Mouse (Mus musculus) stomach, postnatal 0 days (tissue): ENCODE data around the gene Mtus2. TPM values are rescaled to one million over a fixed set of nuclear protein-coding genes. Genes with fewer than 3 reads are reported as not detected.

Source experiments
- ATAC-seq: fragments of 200-750 bp; cut with Nextera tagmentation; 2 replicates; pipeline ENCODE4 v1.8.0; 2017; ENCODE audit not compliant: low FRiP score, low TSS enrichment
- DNase-seq: peaks from one replicate; pipeline ENCODE4 v3.0.0-alpha.2; 2016; ENCODE audit warnings: low spot score
- H3K27ac ChIP-seq: fragments of 300-500 bp; sonication (generic); replicated peaks from 2 replicates; pipeline ENCODE4 v1.5.1; 2014; ENCODE audit warnings: mild to moderate bottlenecking, control low read depth
- H3K27me3 ChIP-seq: fragments of 300-500 bp; sonication (generic); 2 replicates; pipeline ENCODE4 v1.6.1; 2014; ENCODE audit warnings: low read length; ENCODE audit not compliant: control insufficient read depth, insufficient read depth
- H3K36me3 ChIP-seq: fragments of 300-500 bp; sonication (generic); 2 replicates; pipeline ENCODE4 v1.6.1; 2014; ENCODE audit warnings: low read length, mixed read lengths; ENCODE audit not compliant: control insufficient read depth, insufficient read depth
- H3K4me1 ChIP-seq: fragments of 300-500 bp; sonication (generic); replicated peaks from 2 replicates; pipeline ENCODE4 v1.6.1; 2014; ENCODE audit warnings: antibody characterized with exemption; ENCODE audit not compliant: control insufficient read depth, insufficient read depth
- H3K4me2 ChIP-seq: fragments of 300-500 bp; sonication (generic); replicated peaks from 2 replicates; pipeline ENCODE4 v1.6.1; 2014; ENCODE audit warnings: low read depth, mild to moderate bottlenecking, control low read depth, moderate library complexity
- H3K4me3 ChIP-seq: fragments of 300-500 bp; sonication (generic); 2 replicates; pipeline ENCODE4 v1.5.1; 2014; ENCODE audit warnings: low read depth, low read length, control low read depth
- H3K9ac ChIP-seq: fragments of 300-500 bp; sonication (generic); 2 replicates; pipeline ENCODE4 v1.6.1; 2014; ENCODE audit warnings: mild to moderate bottlenecking, low read length, control low read depth, mixed read lengths
- H3K9me3 ChIP-seq: fragments of 300-500 bp; sonication (generic); 2 replicates; pipeline ENCODE4 v1.6.1; 2016; ENCODE audit warnings: low read length; ENCODE audit not compliant: control insufficient read depth
- CTCF ChIP-seq: IDR thresholded peaks from 2 replicates; pipeline ENCODE4 v1.5.1; 2016; ENCODE audit warnings: antibody characterized with exemption, low read depth, mild to moderate bottlenecking, moderate library complexity
- EP300 ChIP-seq: optimal IDR thresholded peaks from 2 replicates; pipeline ENCODE3; 2016; ENCODE audit warnings: antibody characterized with exemption
- WGBS: fragments of 180-500 bp; shearing (Covaris S2); extraction: QIAGEN DNeasy Blood & Tissue Kit; methylation state at CpG from one replicate; pipeline ENCODE4 v1.1.7; 2014; 5-methylcytosine and 5-hydroxymethylcytosine counted together
- polyA plus RNA-seq: library from polyadenylated mRNA; unstranded; fragments of >200 nt; fragmentation: Nextera tagmentation; extraction: Ambion mirVana; gene quantifications from 2 replicates; pipeline ENCODE4 v1.2.1, GENCODE M21; 2015

Mtus2 gene
- polyA plus RNA-seq, 1 experiment from 2014 or later: 12.3 TPM

DNA sequence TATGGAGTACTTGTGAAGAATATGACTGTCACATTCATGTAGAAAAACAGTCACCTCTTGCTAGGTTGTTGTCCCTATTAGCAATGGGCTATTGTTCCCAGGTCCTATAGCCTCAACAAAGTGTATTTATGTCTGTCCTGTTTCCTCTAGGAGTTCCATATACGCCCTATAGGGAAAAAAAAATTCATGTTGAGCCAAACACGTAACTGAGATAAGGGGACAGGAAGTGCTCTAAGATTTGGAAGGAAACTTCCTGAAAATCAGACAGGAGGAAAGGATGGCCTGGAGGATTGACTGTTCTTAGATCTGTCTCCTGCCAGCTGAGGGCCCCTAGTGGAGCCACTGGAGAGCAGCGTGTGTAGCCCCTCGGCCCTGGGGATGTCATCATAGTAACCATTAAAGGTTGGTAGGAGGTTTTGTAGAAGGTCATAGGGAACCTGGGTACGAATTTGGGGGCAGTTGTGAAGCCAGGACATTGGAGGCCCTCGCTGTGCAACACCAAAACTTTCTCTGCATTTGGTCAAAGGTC is 42.0 kb upstream of the Mtus2 start:
- no peak for ATAC-seq
- DNase-seq: no peak
- H3K27me3 ChIP-seq: no peaks in the 10 kb centered on the region
- no peaks in the 10 kb centered on the region for H3K4me1 ChIP-seq
- no peak overlapping the region for H3K27ac ChIP-seq
- H3K9ac ChIP-seq: no peak overlapping the region
- no peaks in the 10 kb centered on the region for H3K9me3 ChIP-seq
- 52% methylated on average over 6 of the region's 6 CpGs for WGBS
- H3K4me2 ChIP-seq: no peak overlapping the region
- H3K36me3 ChIP-seq: no peaks in the 10 kb centered on the region
- TF ChIP-seq EP300: no peak
- peak; percentile 30 for TF ChIP-seq CTCF
- H3K4me3 ChIP-seq: no peak overlapping the region

DNA sequence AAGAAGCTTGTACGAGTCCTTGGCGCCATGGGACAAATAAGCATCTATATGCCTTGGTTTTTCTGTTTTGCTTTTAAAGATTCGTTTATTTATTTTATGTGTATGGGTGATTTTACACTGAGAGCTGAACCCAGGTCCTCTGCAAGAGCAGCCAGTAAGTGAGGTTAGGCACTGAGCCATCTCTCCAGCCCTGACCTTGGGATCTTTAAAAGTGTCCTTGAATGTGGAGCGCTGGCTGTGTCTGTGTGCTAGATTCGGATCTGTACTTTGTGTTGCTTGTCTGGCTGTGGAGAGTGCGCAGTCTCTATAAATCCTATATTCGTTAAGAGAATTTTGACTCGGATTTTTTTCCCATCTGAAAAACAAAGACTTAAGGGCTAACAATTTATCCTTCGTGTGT is 40.9 kb upstream of the Mtus2 start:
- Histone ChIP-seq H3K9me3 (no peaks in the 10 kb centered on the region), H3K4me3 (no peak overlapping the region), H3K4me2 (no peak overlapping the region), H3K4me1 (no peaks in the 10 kb centered on the region), H3K9ac (no peak overlapping the region), H3K27me3 (no peaks in the 10 kb centered on the region), H3K27ac (no peak overlapping the region), H3K36me3 (no peaks in the 10 kb centered on the region)
- TF ChIP-seq CTCF (no peak), EP300 (no peak)
- WGBS: 75% methylated on average over 9 of the region's 9 CpGs
- no peak for DNase-seq
- ATAC-seq: no peak

DNA sequence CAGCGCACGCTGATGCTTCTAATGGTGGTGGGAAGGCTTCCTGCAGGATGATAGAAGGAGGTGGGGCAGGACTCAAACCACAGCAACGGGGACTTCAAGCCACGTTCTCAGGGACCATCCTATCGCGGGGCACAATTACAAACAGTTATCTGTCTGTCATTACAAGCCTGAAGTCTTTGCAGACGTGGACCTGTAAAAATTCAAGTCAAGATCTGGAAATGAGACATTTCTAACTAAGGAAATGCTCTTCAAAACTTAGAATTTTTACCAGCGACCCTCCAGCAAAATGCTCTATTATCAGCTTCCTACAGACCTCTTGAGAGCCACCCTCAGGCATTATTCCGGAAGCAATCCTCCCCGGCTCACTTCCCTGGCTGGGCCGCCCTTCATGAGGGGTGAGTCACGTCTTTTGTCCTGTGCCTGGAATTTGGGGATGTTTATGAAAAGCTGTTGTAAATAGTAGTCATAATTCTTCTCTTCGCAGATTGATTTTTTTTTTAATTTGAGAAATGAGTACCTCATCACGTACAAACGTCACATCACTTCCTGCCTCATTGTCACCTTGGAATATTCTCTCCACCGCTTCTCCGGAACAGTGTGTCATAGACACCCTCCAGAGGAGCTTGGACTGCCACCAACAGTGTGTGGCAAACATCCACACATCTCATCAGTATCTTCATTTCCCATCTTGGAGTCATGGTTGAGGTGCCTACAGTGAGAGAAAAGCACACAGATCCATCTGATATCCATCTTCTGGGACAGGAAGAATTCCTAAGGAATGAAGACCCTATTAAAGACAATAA is 38.9 kb upstream of the Mtus2 start:
- Histone ChIP-seq H3K4me3 (no peak overlapping the region), H3K27ac (no peak overlapping the region), H3K36me3 (no peaks in the 10 kb centered on the region), H3K9me3 (no peaks in the 10 kb centered on the region), H3K27me3 (no peaks in the 10 kb centered on the region), H3K4me1 (no peaks in the 10 kb centered on the region), H3K9ac (no peak overlapping the region), H3K4me2 (no peak overlapping the region)
- WGBS: 61% methylated on average over 17 of the region's 17 CpGs
- TF ChIP-seq CTCF (no peak), EP300 (no peak)
- no peak for DNase-seq
- ATAC-seq: no peak

DNA sequence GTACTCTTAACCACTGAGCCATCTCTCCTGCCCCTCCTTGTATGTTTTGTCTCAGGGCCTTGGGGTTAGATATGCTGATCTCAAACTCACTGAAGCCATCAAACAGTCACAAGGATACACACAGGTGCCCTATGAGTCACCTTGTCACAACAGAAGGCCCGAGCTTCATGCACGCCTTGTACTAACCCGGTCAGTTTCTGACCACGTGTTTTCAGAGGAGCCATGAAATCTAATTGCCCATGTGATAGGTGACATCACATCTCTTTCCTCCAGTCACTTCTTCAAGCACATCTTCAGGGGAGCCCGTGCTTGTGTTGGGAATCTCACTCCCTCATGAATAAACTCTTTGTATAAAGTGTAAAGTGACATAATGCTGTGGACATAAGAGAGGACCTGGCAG is 32.5 kb upstream of the Mtus2 start:
- H3K9me3 ChIP-seq: no peaks in the 10 kb centered on the region
- H3K27me3 ChIP-seq: no peaks in the 10 kb centered on the region
- H3K36me3 ChIP-seq: no peaks in the 10 kb centered on the region
- H3K4me2 ChIP-seq: no peak overlapping the region
- WGBS: 69% methylated on average over 5 of the region's 5 CpGs
- no peak for DNase-seq
- H3K4me3 ChIP-seq: no peak overlapping the region
- ATAC-seq: peak; percentile 81
- H3K4me1 ChIP-seq: no peaks in the 10 kb centered on the region
- H3K27ac ChIP-seq: no peak overlapping the region
- TF ChIP-seq EP300 (no peak), CTCF (no peak)
- H3K9ac ChIP-seq: no peak overlapping the region

DNA sequence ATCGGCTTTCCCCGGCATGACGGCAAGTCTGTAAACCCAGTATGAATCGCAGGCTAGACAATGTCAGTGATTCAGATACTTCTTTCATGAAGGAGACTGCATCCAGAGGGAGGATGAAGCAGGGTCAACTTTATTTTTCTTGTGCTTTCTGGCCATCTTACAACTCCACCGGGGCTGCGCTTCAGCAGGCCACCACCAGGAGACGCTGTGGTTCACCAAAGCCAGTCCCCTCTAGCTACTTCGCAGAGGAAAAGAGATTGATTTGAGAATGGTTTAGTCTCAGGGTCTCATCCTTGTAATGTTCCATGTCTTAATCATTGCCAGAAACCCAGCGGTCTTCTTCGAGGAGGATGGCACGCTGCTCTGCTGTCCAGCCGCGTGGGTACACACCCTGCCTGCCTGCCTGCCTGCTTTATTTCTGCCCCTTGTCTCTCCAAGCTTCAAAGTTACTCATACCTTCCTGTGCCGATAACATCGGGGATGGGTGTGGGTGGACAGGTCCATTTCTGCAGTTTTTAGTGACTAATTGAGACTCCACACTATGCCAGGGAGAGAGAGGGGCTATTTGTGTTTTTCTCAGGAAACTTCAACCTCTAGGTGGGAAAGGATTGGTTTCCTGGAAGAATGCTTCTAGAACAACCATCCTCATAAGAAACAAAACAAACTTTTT is 31.1 kb upstream of the Mtus2 start:
- no peak for ATAC-seq
- H3K4me1 ChIP-seq: no peaks in the 10 kb centered on the region
- no peak overlapping the region for H3K27ac ChIP-seq
- no peak overlapping the region for H3K4me2 ChIP-seq
- no peaks in the 10 kb centered on the region for H3K9me3 ChIP-seq
- no peaks in the 10 kb centered on the region for H3K36me3 ChIP-seq
- WGBS: 70% methylated on average over 15 of the region's 15 CpGs
- no peaks in the 10 kb centered on the region for H3K27me3 ChIP-seq
- H3K4me3 ChIP-seq: no peak overlapping the region
- no peak overlapping the region for H3K9ac ChIP-seq
- TF ChIP-seq CTCF (peak; percentile 69), EP300 (no peak)
- peak; percentile 31 for DNase-seq
